Mouse (Mus musculus): ENCODE data around the gene Nrm.

Nrm gene

GRCm38 (mm10) chr17:35903992-35904355, 42.9 kb downstream of the Nrm start:
- DNase-seq (ENCODE audit: low read depth, low spot score), result no peak

- no peak for DNase-seq (ENCODE audit: low read depth, low spot score)
These were observed 44.5 kb downstream of the Nrm start for GRCm38 (mm10) chr17:35905587-35905986.

- peak; percentile 68 for DNase-seq (ENCODE audit: low read depth, low spot score)
These were observed 46.5 kb downstream of the Nrm start for GRCm38 (mm10) chr17:35907609-35908008.

- DNase-seq (ENCODE audit: low read depth, low spot score), result no peak
These were observed 48.2 kb downstream of the Nrm start for GRCm38 (mm10) chr17:35909186-35909918.

GRCm38 (mm10) chr17:35909919-35910369, 48.8 kb downstream of the Nrm start, which contains the start of gene Atat1:
TSS of gene Atat1 (minus strand) at chr17:35910075.
- peak; percentile 98 for DNase-seq (ENCODE audit: low read depth, low spot score)

- DNase-seq (ENCODE audit: low read depth, low spot score), result peak; percentile 56
These were observed 53.9 kb downstream of the Nrm start for GRCm38 (mm10) chr17:35914975-35915374.

All from 3T3-L1 (cell line).